Mouse (Mus musculus) layer of hippocampus, adult 9-11 months (tissue): ENCODE results near the gene Ntrk2.

Source experiments
- DNase-seq: peaks from one replicate; pipeline ENCODE4 v3.0.0; 2022

Gene Ntrk2

GRCm38 (mm10) chr13:58806397-58806892, at the start of gene Ntrk2:
Ntrk2 (plus strand) TSS chr13:58806569.
- peak; percentile 89 for DNase-seq

GRCm38 (mm10) chr13:58761003-58761630, 45.3 kb upstream of the Ntrk2 start:
- DNase-seq = no peak

- DNase-seq = no peak
Measured at GRCm38 (mm10) chr13:58768258-58768657, 38.1 kb upstream of the Ntrk2 start.

- no peak for DNase-seq
Measured at GRCm38 (mm10) chr13:58769438-58769837, 36.9 kb upstream of the Ntrk2 start.

- no peak for DNase-seq
Measured at GRCm38 (mm10) chr13:58779261-58779660, 27.1 kb upstream of the Ntrk2 start.

GRCm38 (mm10) chr13:58786476-58786875, 19.9 kb upstream of the Ntrk2 start:
- no peak for DNase-seq

GRCm38 (mm10) chr13:58790741-58791140, 15.6 kb upstream of the Ntrk2 start:
- no peak for DNase-seq

GRCm38 (mm10) chr13:58797386-58797785, 9.0 kb upstream of the Ntrk2 start:
- DNase-seq = no peak

GRCm38 (mm10) chr13:58801291-58801690, 5.1 kb upstream of the Ntrk2 start:
- no peak for DNase-seq

GRCm38 (mm10) chr13:58803882-58804281, 2.5 kb upstream of the Ntrk2 start:
- DNase-seq = no peak

GRCm38 (mm10) chr13:58805833-58806232, 536 bp upstream of the Ntrk2 start:
- no peak for DNase-seq

- no peak for DNase-seq
Measured at GRCm38 (mm10) chr13:58806896-58807628, 693 bp downstream of the Ntrk2 start.

- peak; percentile 94 for DNase-seq
Measured at GRCm38 (mm10) chr13:58807629-58808363, 1.4 kb downstream of the Ntrk2 start.

GRCm38 (mm10) chr13:58808381-58808821, 2.0 kb downstream of the Ntrk2 start:
- DNase-seq = peak; percentile 65

- DNase-seq = peak; percentile 50
Measured at GRCm38 (mm10) chr13:58809930-58810329, 3.6 kb downstream of the Ntrk2 start.

- DNase-seq = no peak
Measured at GRCm38 (mm10) chr13:58824752-58825151, 18.4 kb downstream of the Ntrk2 start.

GRCm38 (mm10) chr13:58826356-58827197, 20.2 kb downstream of the Ntrk2 start:
- no peak for DNase-seq

GRCm38 (mm10) chr13:58831999-58832398, 25.6 kb downstream of the Ntrk2 start:
- DNase-seq = no peak

GRCm38 (mm10) chr13:58834726-58835125, 28.4 kb downstream of the Ntrk2 start:
- no peak for DNase-seq

- DNase-seq = no peak
Measured at GRCm38 (mm10) chr13:58836891-58837290, 30.5 kb downstream of the Ntrk2 start.

GRCm38 (mm10) chr13:58838110-58838509, 31.7 kb downstream of the Ntrk2 start:
- DNase-seq = no peak

GRCm38 (mm10) chr13:58840731-58841359, 34.5 kb downstream of the Ntrk2 start:
- DNase-seq = peak; percentile 51
